Mouse (Mus musculus) gastrocnemius, postnatal 36 days (tissue): Measurements from ENCODE around the gene 1700029P11Rik. TPM values are rescaled to one million over a fixed set of nuclear protein-coding genes. Genes with fewer than 3 reads are reported as not detected.
"Not testable (repeated sequence)": the region's sequence is repeated elsewhere in the genome, so short reads cannot be mapped to it uniquely, and the experiment has no call there.

Experiments used
- DNase-seq, 2 experiments: peaks; one replicate each; pipeline ENCODE4 v3.0.0; 2022
- intact Hi-C: fragments of 180-260 bp; cut with DNase I; formaldehyde crosslinking; loops from one replicate; pipeline ENCODE4 v1.15.1; 2025
- total RNA-seq, 2 experiments: library from RNA; stranded (reverse); gene quantifications; 2 replicates each; pipeline ENCODE4 v1.2.3; 2021

Gene 1700029P11Rik
- total RNA-seq, 2 experiments from 2014 or later = not detected

GRCm38 (mm10) chr15:81955414-81955813 is 24.9 kb upstream of the 1700029P11Rik start:
- DNase-seq = no peak
- intact Hi-C loops = no loop called here

GRCm38 (mm10) chr15:81956457-81956856 is 23.9 kb upstream of the 1700029P11Rik start:
- intact Hi-C loops = no loop called here
- no peak for DNase-seq

GRCm38 (mm10) chr15:81957598-81957997 is 22.7 kb upstream of the 1700029P11Rik start:
- intact Hi-C loops = no loop called here

GRCm38 (mm10) chr15:81958906-81959305 is 21.4 kb upstream of the 1700029P11Rik start:
- intact Hi-C loops = no loop called here
- DNase-seq = no peak

More at GRCm38 (mm10) chr15:81957598-81957997, 22.7 kb upstream of the 1700029P11Rik start:
- no peak for DNase-seq

- intact Hi-C loops = loop anchor here (2.0 kb wide), 1 partner anchor 28 kb away; no protein-coding TSS in a partner anchor
- DNase-seq = peak; percentile 96 to 99
Observed at GRCm38 (mm10) chr15:81960171-81961077, 19.9 kb upstream of the 1700029P11Rik start, which contains the start of gene Pmm1. TSS of gene Pmm1 (minus strand) at chr15:81960930.

GRCm38 (mm10) chr15:81961078-81961451 is 19.3 kb upstream of the 1700029P11Rik start:
- intact Hi-C loops = loop anchor here (2.0 kb wide), 1 partner anchor 28 kb away; no protein-coding TSS in a partner anchor
- no peak for DNase-seq

DNA sequence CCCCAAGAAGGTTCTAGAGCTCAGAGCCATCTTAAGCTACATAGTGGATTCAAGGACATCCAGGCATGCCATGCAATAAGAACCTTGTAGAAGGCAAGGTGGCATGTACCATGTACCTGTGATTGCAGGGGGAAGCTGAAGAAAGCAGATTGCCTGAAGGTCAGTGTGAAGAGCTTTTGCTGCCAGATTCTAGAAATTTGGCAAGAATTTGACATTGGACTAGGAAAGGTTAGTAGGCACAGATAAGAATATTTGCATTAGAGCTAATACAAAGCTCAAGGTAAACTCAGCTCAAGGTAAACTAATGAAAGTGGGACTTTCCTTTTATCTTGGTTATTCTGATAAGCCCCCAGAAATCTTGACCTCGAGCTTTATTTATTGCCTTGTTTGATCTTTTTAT is 16.1 kb upstream of the 1700029P11Rik start:
- intact Hi-C loops = no loop called here
- DNase-seq = no peak

- intact Hi-C loops = no loop called here
Observed at GRCm38 (mm10) chr15:81964980-81965545, 15.3 kb upstream of the 1700029P11Rik start.

DNA sequence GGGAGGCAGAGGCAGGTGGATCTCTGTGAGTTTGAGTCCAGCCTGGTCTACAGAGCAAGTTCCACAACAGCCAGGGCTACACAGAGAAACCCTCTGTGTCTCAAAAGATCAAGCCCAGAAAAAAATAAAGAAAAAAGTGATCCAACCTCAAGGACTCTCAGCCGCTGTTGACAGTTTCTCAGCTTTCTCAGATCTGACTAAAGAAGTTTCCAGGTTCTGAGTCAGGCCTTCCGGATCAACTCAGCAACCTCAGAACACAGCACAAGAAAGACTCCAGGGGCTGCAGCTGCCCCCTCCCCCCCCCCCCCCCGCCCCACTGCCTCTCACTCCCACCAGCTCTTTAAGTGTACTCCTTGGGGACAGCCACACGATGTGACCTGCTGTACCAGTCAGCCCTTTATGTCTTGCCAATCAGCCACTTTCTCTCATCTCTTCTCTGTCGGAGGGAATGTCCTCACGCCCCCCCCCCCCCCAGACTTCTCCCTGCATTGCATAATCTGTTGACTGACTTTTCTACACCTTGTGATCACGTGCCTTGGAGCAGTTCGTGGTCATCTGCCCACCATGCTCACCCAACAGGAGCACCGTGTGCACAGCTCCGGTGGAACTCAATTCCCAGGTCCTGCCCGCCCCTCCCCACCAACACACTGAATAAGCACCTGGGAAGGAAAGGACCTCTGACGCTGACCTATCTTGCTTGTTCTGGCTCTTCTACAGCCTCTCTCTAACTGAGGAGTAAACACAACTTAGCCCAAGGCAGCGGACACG is 14.1 kb upstream of the 1700029P11Rik start:
- no peak for DNase-seq
- intact Hi-C loops = no loop called here

More at GRCm38 (mm10) chr15:81964980-81965545, 15.3 kb upstream of the 1700029P11Rik start:
- DNase-seq = no peak

DNA sequence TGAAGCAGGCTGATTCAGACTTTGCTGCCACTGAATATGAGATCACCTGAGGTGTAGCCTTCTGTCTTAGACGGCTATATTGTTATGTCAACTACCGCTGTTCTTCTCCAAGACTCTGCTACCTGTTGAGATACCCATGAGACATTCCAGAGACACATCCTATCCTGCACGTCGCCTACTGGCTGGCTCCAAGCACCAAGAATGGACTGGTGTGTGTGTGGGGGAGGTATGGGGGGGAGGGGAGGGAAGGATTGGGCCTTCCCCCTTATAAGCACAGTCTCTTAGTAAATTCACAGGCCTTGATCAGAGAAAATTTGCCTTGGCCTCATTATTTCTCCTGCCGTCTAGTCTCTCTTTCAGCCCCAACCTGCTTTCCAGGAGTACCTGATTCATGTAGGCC is 12.5 kb upstream of the 1700029P11Rik start:
- intact Hi-C loops = no loop called here
- no peak for DNase-seq

- intact Hi-C loops = no loop called here
- DNase-seq = no peak
Observed at GRCm38 (mm10) chr15:81968447-81968846, 11.9 kb upstream of the 1700029P11Rik start.

GRCm38 (mm10) chr15:81969173-81969572 is 11.2 kb upstream of the 1700029P11Rik start:
- intact Hi-C loops = no loop called here
- DNase-seq = no peak

GRCm38 (mm10) chr15:81969635-81970034 is 10.7 kb upstream of the 1700029P11Rik start:
- DNase-seq, intact Hi-C loops: not testable (repeated sequence)

GRCm38 (mm10) chr15:81970498-81970897 is 9.8 kb upstream of the 1700029P11Rik start:
- DNase-seq, intact Hi-C loops: not testable (repeated sequence)

GRCm38 (mm10) chr15:81975156-81975555 is 5.2 kb upstream of the 1700029P11Rik start:
- DNase-seq, intact Hi-C loops: not testable (repeated sequence)

- intact Hi-C loops = no loop called here
- no peak for DNase-seq
Observed at GRCm38 (mm10) chr15:81982173-81982572, 1.8 kb downstream of the 1700029P11Rik start.

- intact Hi-C loops = loop anchor here (5.0 kb wide), 1 partner anchor 48 kb away; the partner anchor contains the start of gene Csdc2
- DNase-seq = no peak
Observed at GRCm38 (mm10) chr15:81985267-81986161, 5.2 kb downstream of the 1700029P11Rik start.

- intact Hi-C loops = loop anchor here (2.0 to 5.0 kb wide), 2 partner anchors 27 to 50 kb away; partner anchors contain the start of genes Csdc2 and Pmm1
- DNase-seq = no peak
Observed at GRCm38 (mm10) chr15:81987646-81988045, 7.3 kb downstream of the 1700029P11Rik start, which contains the start of gene Xrcc6. TSS of gene Xrcc6 (plus strand) at chr15:81987835.

DNA sequence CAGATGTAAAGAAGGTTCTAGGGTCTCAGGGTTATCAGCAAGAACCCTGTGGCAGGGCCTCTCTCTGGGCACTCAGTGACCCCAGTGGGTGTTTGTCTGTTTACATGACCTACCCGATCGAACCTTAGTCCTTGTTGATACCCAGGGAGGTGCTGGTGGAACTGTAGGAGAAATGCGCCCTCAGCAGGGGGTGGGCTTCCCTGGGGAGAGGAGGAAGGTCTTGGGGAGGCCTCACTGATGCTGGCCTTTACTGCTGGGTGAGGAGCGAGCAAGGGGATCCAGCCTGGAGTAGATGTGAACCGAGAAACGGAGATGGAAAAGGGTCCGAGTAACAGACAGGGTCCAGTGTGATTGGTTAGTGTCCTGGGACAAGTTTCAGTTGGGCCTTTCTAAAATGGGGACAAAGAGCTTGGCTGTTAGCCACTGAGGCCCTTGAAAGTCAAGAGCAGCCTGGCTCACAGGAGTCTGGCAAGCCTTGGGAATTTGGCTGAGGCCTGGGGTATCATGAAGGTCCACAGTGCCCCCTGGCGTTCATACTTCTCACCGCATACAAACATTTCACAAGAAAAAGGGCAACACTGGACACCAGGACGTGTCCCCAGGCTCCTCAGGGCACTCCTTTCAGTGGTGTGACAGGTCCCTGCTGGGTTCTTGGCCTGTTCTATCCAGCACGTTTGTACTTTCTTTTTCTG is 9.2 kb downstream of the 1700029P11Rik start:
- peak; percentile 74 to 81 for DNase-seq
- intact Hi-C loops = loop anchor here (2.0 to 5.0 kb wide), 2 partner anchors 29 to 52 kb away; partner anchors contain the start of genes Csdc2 and Pmm1
